Mouse (Mus musculus) olfactory bulb, adult 2 months (tissue): Measurements from ENCODE around the gene Zfp414. TPM values are rescaled to one million over a fixed set of nuclear protein-coding genes. Genes with fewer than 3 reads are reported as not detected.
A peak's percentile ranks its signal among the peaks of the same experiment; 100 is the strongest.
"Not testable (repeated sequence)": the region's sequence is repeated elsewhere in the genome, so short reads cannot be mapped to it uniquely, and the experiment has no call there.

Experiments
- H3K27ac ChIP-seq: fragments of 200-500 bp; 2 replicates; pipeline ENCODE4 v1.5.1; 2012; ENCODE audit warnings: low read depth, low read length; ENCODE audit not compliant: insufficient read depth
- H3K4me1 ChIP-seq: fragments of 200-500 bp; 2 replicates; pipeline ENCODE4 v1.6.1; 2012; ENCODE audit warnings: low read length; ENCODE audit not compliant: control insufficient read depth, insufficient read depth
- H3K4me3 ChIP-seq: fragments of 200-500 bp; 2 replicates; pipeline ENCODE4 v1.5.1; 2012; ENCODE audit warnings: mild to moderate bottlenecking, low read depth, low read length, moderate library complexity; ENCODE audit not compliant: insufficient read depth
- CTCF ChIP-seq: fragments of 200-500 bp; IDR thresholded peaks from 2 replicates; pipeline ENCODE4 v1.5.1; 2012; ENCODE audit warnings: low read depth, mild to moderate bottlenecking, low read length, moderate library complexity; ENCODE audit not compliant: insufficient read depth
- POLR2A ChIP-seq: fragments of 200-500 bp; IDR thresholded peaks from 2 replicates; pipeline ENCODE4 v1.6.1; 2012; ENCODE audit warnings: mild to moderate bottlenecking, low read depth, low read length, moderate library complexity; ENCODE audit not compliant: insufficient read depth
- WGBS: fragments of 180-500 bp; shearing (Covaris S2); methylation state at CpG from one replicate; pipeline ENCODE4 v1.1.7; 2018; 5-methylcytosine and 5-hydroxymethylcytosine counted together
- polyA plus RNA-seq: library from polyadenylated mRNA; stranded (reverse); fragments of >200 nt; gene quantifications from 2 replicates; pipeline ENCODE4 v1.2.4, GENCODE M21; 2012; ENCODE audit warnings: low replicate concordance; ENCODE audit not compliant: missing spikeins, insufficient read depth, insufficient read length

The Zfp414 gene
- polyA plus RNA-seq, 1 experiment, result not detected

GRCm38 (mm10) chr17:33610548-33610947 is 18.3 kb upstream of the Zfp414 start:
- Histone ChIP-seq H3K27ac (no peak overlapping the region), H3K4me1 (no peaks in the 10 kb centered on the region), H3K4me3 (no peak overlapping the region)
- WGBS, result 84% methylated on average over 7 of the region's 7 CpGs
- no peak for TF ChIP-seq CTCF
- TF ChIP-seq POLR2A, result no peak

GRCm38 (mm10) chr17:33613726-33614125 is 15.2 kb upstream of the Zfp414 start:
- H3K27ac ChIP-seq, H3K4me3 ChIP-seq, H3K4me1 ChIP-seq: not testable (repeated sequence)
- WGBS, result 87% methylated on average over 5 of the region's 5 CpGs

GRCm38 (mm10) chr17:33627281-33627680 is 1.6 kb upstream of the Zfp414 start:
- Histone ChIP-seq H3K4me3 (no peak overlapping the region), H3K4me1 (peaks cover 22% of the 10 kb centered on the region), H3K27ac (no peak overlapping the region)
- 92% methylated on average over 3 of the region's 3 CpGs for WGBS
- TF ChIP-seq POLR2A, result no peak
- TF ChIP-seq CTCF, result no peak

GRCm38 (mm10) chr17:33629487-33630125 is 716 bp downstream of the Zfp414 start:
- no peak for TF ChIP-seq POLR2A
- no peak for TF ChIP-seq CTCF
- Histone ChIP-seq H3K4me1 (peaks cover 22% of the 10 kb centered on the region), H3K27ac (no peak overlapping the region), H3K4me3 (peak overlapping the region; percentile 70)
- WGBS, result 62% methylated on average over 12 of the region's 12 CpGs

- WGBS, result 63% methylated on average over 13 of the region's 13 CpGs
- TF ChIP-seq CTCF, result no peak
- TF ChIP-seq POLR2A, result no peak
- peaks cover 22% of the 10 kb centered on the region for H3K4me1 ChIP-seq
- no peak overlapping the region for H3K27ac ChIP-seq
- H3K4me3 ChIP-seq, result 0 out of 2 replicates have a peak overlapping the region, but pooled peaks have one; percentile 7
These were observed 1.4 kb downstream of the Zfp414 start for GRCm38 (mm10) chr17:33630171-33630895.

- H3K4me3 ChIP-seq, result no peak overlapping the region
- no peak overlapping the region for H3K27ac ChIP-seq
- TF ChIP-seq CTCF (no peak), POLR2A (no peak)
- WGBS, result 96% methylated on average over 9 of the region's 9 CpGs
- H3K4me1 ChIP-seq, result peaks cover 22% of the 10 kb centered on the region
These were observed 2.3 kb downstream of the Zfp414 start for GRCm38 (mm10) chr17:33631236-33631635.

- no peak overlapping the region for H3K4me3 ChIP-seq
- TF ChIP-seq CTCF (no peak), POLR2A (no peak)
- WGBS, result 64% methylated on average over 5 of the region's 5 CpGs
- H3K27ac ChIP-seq, result no peak overlapping the region
- H3K4me1 ChIP-seq, result peaks cover 22% of the 10 kb centered on the region
These were observed 2.9 kb downstream of the Zfp414 start for GRCm38 (mm10) chr17:33631796-33632195.

- 34% methylated on average over 2 of the region's 2 CpGs for WGBS
- TF ChIP-seq CTCF (no peak), POLR2A (no peak)
These were observed 8.1 kb downstream of the Zfp414 start for GRCm38 (mm10) chr17:33637038-33637437.

GRCm38 (mm10) chr17:33637516-33638276 is 8.8 kb downstream of the Zfp414 start, which contains the start of gene Pram1:
Gene Pram1, plus strand, starts transcription at chr17:33638056.
- WGBS, result 81% methylated on average over 4 of the region's 4 CpGs
- TF ChIP-seq POLR2A (no peak), CTCF (no peak)
- no peak within 1 kb of the TSS for H3K27ac ChIP-seq
- H3K4me3 ChIP-seq, result no peak within 1 kb of the TSS
- H3K4me1 ChIP-seq, result no peaks in the 10 kb centered on the region; the same call in 1 of the 2 replicates

More at GRCm38 (mm10) chr17:33637038-33637437, 8.1 kb downstream of the Zfp414 start:
- Histone ChIP-seq H3K27ac (no peak overlapping the region), H3K4me3 (no peak overlapping the region), H3K4me1 (peaks cover under 1% of the 10 kb centered on the region)
